Mouse (Mus musculus) cortical plate, adult 2 months (tissue): ENCODE data around the gene Epha6.
"Not testable (repeated sequence)": the region's sequence is repeated elsewhere in the genome, so short reads cannot be mapped to it uniquely, and the experiment has no call there.

Source experiments
- CTCF ChIP-seq: fragments of 200-500 bp; IDR thresholded peaks from 2 replicates; pipeline ENCODE4 v1.5.1; 2011; ENCODE audit warnings: mild to moderate bottlenecking, control low read depth, low read length; ENCODE audit not compliant: insufficient read depth; ENCODE audit errors: extremely low read depth
- POLR2A ChIP-seq: fragments of 200-500 bp; IDR thresholded peaks from 2 replicates; pipeline ENCODE4 v1.6.1; 2011; ENCODE audit warnings: mild to moderate bottlenecking, low read length, control low read depth; ENCODE audit not compliant: insufficient read depth; ENCODE audit errors: extremely low read depth

GRCm38 (mm10) chr16:59799790-59800189 is 805.5 kb downstream of the Epha6 start:
- not testable (repeated sequence) for TF ChIP-seq CTCF, POLR2A
